ENCODE assay signal across 5 mouse cellular contexts in the genomic region with DNA sequence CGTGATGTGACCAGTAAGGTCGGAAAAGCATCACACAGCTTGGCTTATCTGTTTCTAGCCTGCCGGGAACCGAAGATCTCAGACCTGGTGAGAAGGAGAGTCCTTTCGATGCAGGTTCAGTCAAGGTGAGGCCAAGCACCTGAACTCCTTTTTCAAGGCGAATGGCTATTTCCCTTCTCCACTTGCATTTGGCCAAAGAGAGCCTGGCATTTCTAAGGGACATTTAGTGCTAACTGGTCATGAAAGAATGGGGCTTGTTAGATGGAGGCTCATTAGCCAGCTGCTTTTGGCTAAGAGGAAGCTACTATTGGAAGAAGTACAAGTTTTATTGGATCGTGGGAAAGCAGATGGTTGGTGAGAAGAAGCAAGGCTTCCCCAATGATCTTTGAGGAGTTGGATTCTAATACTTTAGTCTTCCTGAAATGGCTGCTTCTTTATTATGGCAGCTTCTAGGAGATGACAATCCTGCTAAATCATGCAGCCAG.
"Had no signal": no experiment of that assay in that cellular context is flagged by ENCODE, and none has a peak within 500 bp of the region (broad histone marks: within the 10 kb centered on the region; RNA-seq: fewer than 3 reads in every experiment).

No protein-coding gene starts in this region.

- DNase-seq: kidney, adult 8-10 months; kidney, postnatal 25 days; lung, adult 2 months; right cerebral cortex, postnatal 14 days; thymus, postnatal 36 days had no signal
